Mouse (Mus musculus) CD4-positive, CD25-positive, alpha-beta regulatory T cell (primary cell): ENCODE results near the gene B3galnt1. TPM values are rescaled to one million over a fixed set of nuclear protein-coding genes. Genes with fewer than 3 reads are reported as not detected.

Experiments
- polyA plus RNA-seq: library from polyadenylated mRNA; unstranded; fragments of 100-300 nt; shearing (Covaris generic); gene quantifications from one replicate; pipeline ENCODE4 v1.2.1, GENCODE M21; 2017

Gene B3galnt1
- not detected for polyA plus RNA-seq

GRCm38 (mm10) chr3:69598261-69599165, at the start of gene B3galnt1:
B3galnt1 (minus strand) TSS chr3:69598960.

Other genes starting within 250 kb of the B3galnt1 start
- 151 TPM for gene Nmd3, start 123.0 kb upstream of the B3galnt1 start, polyA plus RNA-seq